Mouse (Mus musculus): Measurements from ENCODE around the gene Muc1. TPM values are rescaled to one million over a fixed set of nuclear protein-coding genes. Genes with fewer than 3 reads are reported as not detected.
A peak's percentile ranks its signal among the peaks of the same experiment; 100 is the strongest.

Gene Muc1
- polyA plus RNA-seq, 1 experiment from 2014 or later: 0.52 TPM

DNA sequence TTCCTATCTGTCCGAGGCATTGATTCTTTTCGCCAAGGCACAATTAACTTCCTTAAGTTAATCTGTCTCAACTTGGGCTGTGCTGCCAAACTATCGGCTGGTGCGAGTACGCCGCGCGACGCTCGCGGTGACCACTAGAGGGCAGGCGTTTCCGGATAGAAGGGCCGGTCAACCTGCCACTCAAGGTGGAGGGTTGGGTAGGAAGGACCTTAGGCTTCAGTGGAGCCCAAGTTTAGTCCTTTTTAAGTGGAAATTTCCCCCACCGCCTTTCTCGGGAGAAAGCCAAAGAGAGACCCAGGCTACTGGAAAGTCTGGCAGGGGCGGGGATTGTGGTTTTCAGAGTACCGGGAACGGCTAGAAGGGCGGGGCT, 692 bp upstream of the Muc1 start:
- H3K4me1 ChIP-seq (replicated peaks; ENCODE audit: control insufficient read depth, insufficient read depth, low read length): peaks cover 35% of the 10 kb centered on the region
- ATAC-seq (ENCODE audit: low FRiP score): no peak
- peak overlapping the region; percentile 18; the same call in 1 of the 2 replicates for H3K9ac ChIP-seq

DNA sequence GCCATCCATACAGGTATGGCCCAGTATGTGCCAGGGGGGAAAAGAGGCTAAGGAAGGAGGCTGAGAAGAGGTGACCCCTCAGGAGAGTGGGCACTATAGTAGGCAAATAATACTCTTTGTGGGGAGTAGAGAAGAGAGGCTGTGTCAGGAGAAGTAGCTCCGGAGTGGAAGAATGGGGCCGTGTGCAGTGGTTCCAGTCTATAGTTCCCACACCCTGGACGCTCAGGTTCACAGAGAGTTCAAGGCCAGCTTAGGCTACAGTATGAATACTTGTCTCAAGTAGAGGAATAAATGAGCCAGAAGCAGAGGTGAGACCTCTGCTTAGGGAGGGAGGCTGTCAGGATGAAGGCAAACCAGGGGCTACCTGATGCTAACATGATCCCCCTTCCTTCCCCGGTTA, 419 bp downstream of the Muc1 start:
- Histone ChIP-seq H3K27me3 (ENCODE audit: control insufficient read depth, insufficient read depth, low read length) (no peaks in the 10 kb centered on the region), H3K27ac (no peak overlapping the region), H3K36me3 (replicated peaks; ENCODE audit: control insufficient read depth, insufficient read depth) (peaks cover 14% of the 10 kb centered on the region), H3K4me1 (replicated peaks; ENCODE audit: control insufficient read depth, insufficient read depth, low read length) (peaks cover 31% of the 10 kb centered on the region), H3K9me3 (ENCODE audit: control insufficient read depth, low read length) (no peaks in the 10 kb centered on the region), H3K9ac (no peak overlapping the region), H3K4me2 (replicated peaks) (no peak overlapping the region), H3K4me3 (replicated peaks; ENCODE audit: low read length) (no peak overlapping the region)
- DNase-seq (ENCODE audit: low spot score) (no peak), ATAC-seq (ENCODE audit: low FRiP score) (no peak)
- WGBS: 59% methylated on average over 4 of the region's 4 CpGs

More for the DNA sequence above, 692 bp upstream of the Muc1 start:
- H3K36me3 ChIP-seq (replicated peaks; ENCODE audit: control insufficient read depth, insufficient read depth): peaks cover 3% of the 10 kb centered on the region; the same call in 1 of the 2 replicates
- H3K4me3 ChIP-seq (replicated peaks; ENCODE audit: low read length): peak overlapping the region; percentile 38
- peak overlapping the region; percentile 56 for H3K4me2 ChIP-seq (replicated peaks)
- no peaks in the 10 kb centered on the region for H3K9me3 ChIP-seq (ENCODE audit: control insufficient read depth, low read length)
- WGBS: under 1% methylated on average over 20 of the region's 20 CpGs
- peak; percentile 89 for DNase-seq (ENCODE audit: low spot score)
- no peaks in the 10 kb centered on the region for H3K27me3 ChIP-seq (ENCODE audit: control insufficient read depth, insufficient read depth, low read length)
- H3K27ac ChIP-seq: peak overlapping the region; percentile 51; the same call in 1 of the 2 replicates

DNA sequence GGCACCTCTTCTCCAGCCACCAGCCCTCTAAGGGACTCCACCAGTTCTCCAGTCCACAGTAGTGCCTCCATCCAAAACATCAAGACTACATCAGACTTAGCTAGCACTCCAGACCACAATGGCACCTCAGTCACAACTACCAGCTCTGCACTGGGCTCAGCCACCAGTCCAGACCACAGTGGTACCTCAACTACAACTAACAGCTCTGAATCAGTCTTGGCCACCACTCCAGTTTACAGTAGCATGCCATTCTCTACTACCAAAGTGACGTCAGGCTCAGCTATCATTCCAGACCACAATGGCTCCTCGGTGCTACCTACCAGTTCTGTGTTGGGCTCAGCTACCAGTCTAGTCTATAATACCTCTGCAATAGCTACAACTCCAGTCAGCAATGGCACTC, 1.7 kb downstream of the Muc1 start:
- DNase-seq (ENCODE audit: low spot score) (no peak), ATAC-seq (ENCODE audit: low FRiP score) (no peak)
- no peak overlapping the region for H3K27ac ChIP-seq
- H3K36me3 ChIP-seq (replicated peaks; ENCODE audit: control insufficient read depth, insufficient read depth): peaks cover 27% of the 10 kb centered on the region
- no peaks in the 10 kb centered on the region for H3K27me3 ChIP-seq (ENCODE audit: control insufficient read depth, insufficient read depth, low read length)
- no peak overlapping the region for H3K4me3 ChIP-seq (replicated peaks; ENCODE audit: low read length)
- H3K9me3 ChIP-seq (ENCODE audit: control insufficient read depth, low read length): no peaks in the 10 kb centered on the region
- WGBS: 92% methylated on average over 2 of the region's 2 CpGs
- H3K4me1 ChIP-seq (replicated peaks; ENCODE audit: control insufficient read depth, insufficient read depth, low read length): peaks cover 19% of the 10 kb centered on the region
- no peak overlapping the region for H3K9ac ChIP-seq
- H3K4me2 ChIP-seq (replicated peaks): no peak overlapping the region

DNA sequence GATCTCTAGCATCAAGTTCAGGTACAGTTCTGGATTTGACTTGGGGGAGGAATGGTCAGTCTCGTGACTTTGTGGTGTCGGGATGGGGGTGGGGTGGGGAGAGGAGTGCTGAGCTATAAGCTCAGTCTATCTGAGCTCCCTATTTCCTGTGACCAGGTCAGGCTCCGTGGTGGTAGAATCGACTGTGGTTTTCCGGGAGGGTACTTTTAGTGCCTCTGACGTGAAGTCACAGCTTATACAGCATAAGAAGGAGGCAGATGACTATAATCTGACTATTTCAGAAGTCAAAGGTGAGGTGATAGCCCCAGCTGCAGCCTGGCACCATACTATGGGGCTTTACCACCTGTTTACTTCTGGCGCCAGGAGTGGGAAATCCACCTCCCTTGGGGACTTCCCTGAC, 2.5 kb downstream of the Muc1 start:
- Histone ChIP-seq H3K9ac (no peak overlapping the region), H3K36me3 (replicated peaks; ENCODE audit: control insufficient read depth, insufficient read depth) (peaks cover 35% of the 10 kb centered on the region), H3K4me1 (replicated peaks; ENCODE audit: control insufficient read depth, insufficient read depth, low read length) (peaks cover 15% of the 10 kb centered on the region), H3K4me3 (replicated peaks; ENCODE audit: low read length) (no peak overlapping the region), H3K9me3 (ENCODE audit: control insufficient read depth, low read length) (no peaks in the 10 kb centered on the region), H3K27me3 (ENCODE audit: control insufficient read depth, insufficient read depth, low read length) (no peaks in the 10 kb centered on the region), H3K4me2 (replicated peaks) (no peak overlapping the region), H3K27ac (no peak overlapping the region)
- WGBS: 83% methylated on average over 7 of the region's 7 CpGs
- no peak for DNase-seq (ENCODE audit: low spot score)
- no peak for ATAC-seq (ENCODE audit: low FRiP score)

DNA sequence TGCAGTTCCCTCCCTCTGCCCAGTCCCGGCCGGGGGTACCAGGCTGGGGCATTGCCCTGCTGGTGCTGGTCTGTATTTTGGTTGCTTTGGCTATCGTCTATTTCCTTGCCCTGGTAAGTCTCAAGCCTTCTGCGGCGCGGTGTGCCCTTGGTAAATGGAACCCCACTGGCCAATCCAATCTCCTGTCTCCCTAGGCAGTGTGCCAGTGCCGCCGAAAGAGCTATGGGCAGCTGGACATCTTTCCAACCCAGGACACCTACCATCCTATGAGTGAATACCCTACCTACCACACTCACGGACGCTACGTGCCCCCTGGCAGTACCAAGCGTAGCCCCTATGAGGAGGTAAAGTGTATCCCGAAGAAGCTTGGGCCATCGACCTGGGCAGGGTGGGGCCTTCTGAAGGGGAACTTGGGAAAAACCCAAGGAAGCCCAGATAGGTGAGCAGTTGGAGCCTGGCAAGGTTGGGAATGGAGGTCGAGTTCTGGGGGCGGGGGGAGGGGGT, 3.0 kb downstream of the Muc1 start:
- 70% methylated on average over 16 of the region's 16 CpGs for WGBS
- H3K4me3 ChIP-seq (replicated peaks; ENCODE audit: low read length): no peak overlapping the region
- ATAC-seq (ENCODE audit: low FRiP score) (no peak), DNase-seq (ENCODE audit: low spot score) (no peak)
- H3K4me1 ChIP-seq (replicated peaks; ENCODE audit: control insufficient read depth, insufficient read depth, low read length): peaks cover 10% of the 10 kb centered on the region
- no peaks in the 10 kb centered on the region for H3K9me3 ChIP-seq (ENCODE audit: control insufficient read depth, low read length)
- H3K27me3 ChIP-seq (ENCODE audit: control insufficient read depth, insufficient read depth, low read length): no peaks in the 10 kb centered on the region
- H3K4me2 ChIP-seq (replicated peaks): no peak overlapping the region
- H3K36me3 ChIP-seq (replicated peaks; ENCODE audit: control insufficient read depth, insufficient read depth): peaks cover 40% of the 10 kb centered on the region
- no peak overlapping the region for H3K27ac ChIP-seq
- no peak overlapping the region for H3K9ac ChIP-seq

DNA sequence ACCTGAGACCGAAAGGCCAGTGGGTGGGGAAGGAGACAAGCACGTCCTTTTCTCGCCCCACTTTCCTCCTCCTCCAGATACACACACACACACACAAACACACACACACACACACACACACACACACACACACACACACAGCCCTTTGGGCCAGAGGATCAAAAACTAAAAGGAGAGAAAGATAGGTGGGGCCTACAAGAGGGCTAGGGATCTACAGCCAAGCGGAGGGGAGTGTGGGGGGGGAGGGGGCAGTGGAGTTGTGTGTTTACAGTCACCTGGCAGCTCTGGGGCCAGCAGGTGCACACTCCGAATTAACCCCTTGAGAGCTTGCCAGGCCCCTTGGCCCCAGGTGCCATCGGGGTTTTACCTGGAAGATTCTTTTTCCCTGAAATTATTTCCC, 3.8 kb downstream of the Muc1 start:
- DNase-seq (ENCODE audit: low spot score) (no peak), ATAC-seq (ENCODE audit: low FRiP score) (no peak)
- Histone ChIP-seq H3K9me3 (ENCODE audit: control insufficient read depth, low read length) (no peaks in the 10 kb centered on the region), H3K4me1 (replicated peaks; ENCODE audit: control insufficient read depth, insufficient read depth, low read length) (peaks cover 5% of the 10 kb centered on the region), H3K9ac (no peak overlapping the region), H3K4me2 (replicated peaks) (no peak overlapping the region), H3K4me3 (replicated peaks; ENCODE audit: low read length) (no peak overlapping the region), H3K27ac (no peak overlapping the region), H3K36me3 (replicated peaks; ENCODE audit: control insufficient read depth, insufficient read depth) (peaks cover 48% of the 10 kb centered on the region), H3K27me3 (ENCODE audit: control insufficient read depth, insufficient read depth, low read length) (no peaks in the 10 kb centered on the region)
- WGBS: 77% methylated on average over 6 of the region's 6 CpGs

DNA sequence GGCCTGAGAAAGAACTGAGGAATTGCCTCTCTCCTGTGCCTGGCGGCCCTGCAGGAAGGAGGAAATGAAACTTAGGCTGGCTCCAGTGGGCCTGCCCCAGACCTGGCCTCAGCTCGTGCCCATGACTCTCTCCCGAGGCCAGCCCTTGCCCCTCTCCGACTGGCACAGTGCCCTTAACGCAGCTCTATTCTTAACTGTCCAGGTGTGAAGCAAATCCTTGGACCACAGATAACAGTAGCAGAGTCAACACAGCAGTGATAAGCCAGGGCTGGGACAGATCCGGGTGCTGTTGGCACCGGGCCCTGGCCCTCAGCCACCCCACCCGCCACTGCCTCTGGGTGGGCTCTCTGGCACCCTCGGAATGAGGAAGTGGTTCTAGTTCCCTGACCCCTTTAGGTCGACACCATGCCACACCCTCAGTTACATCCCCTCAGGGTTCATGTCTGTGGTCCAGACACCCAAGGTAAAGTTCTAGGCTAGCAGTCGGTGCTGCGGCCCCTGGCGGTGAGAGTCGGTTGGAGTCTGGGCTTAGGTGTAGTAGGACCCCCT, 4.8 kb downstream of the Muc1 start:
- Histone ChIP-seq H3K4me3 (replicated peaks; ENCODE audit: low read length) (no peak overlapping the region), H3K27ac (no peak overlapping the region), H3K4me2 (replicated peaks) (no peak overlapping the region), H3K4me1 (replicated peaks; ENCODE audit: control insufficient read depth, insufficient read depth, low read length) (no peaks in the 10 kb centered on the region), H3K9ac (no peak overlapping the region), H3K9me3 (ENCODE audit: control insufficient read depth, low read length) (no peaks in the 10 kb centered on the region), H3K27me3 (ENCODE audit: control insufficient read depth, insufficient read depth, low read length) (no peaks in the 10 kb centered on the region), H3K36me3 (replicated peaks; ENCODE audit: control insufficient read depth, insufficient read depth) (peaks cover 58% of the 10 kb centered on the region)
- DNase-seq (ENCODE audit: low spot score) (no peak), ATAC-seq (ENCODE audit: low FRiP score) (no peak)
- WGBS: 85% methylated on average over 13 of the region's 14 CpGs

DNA sequence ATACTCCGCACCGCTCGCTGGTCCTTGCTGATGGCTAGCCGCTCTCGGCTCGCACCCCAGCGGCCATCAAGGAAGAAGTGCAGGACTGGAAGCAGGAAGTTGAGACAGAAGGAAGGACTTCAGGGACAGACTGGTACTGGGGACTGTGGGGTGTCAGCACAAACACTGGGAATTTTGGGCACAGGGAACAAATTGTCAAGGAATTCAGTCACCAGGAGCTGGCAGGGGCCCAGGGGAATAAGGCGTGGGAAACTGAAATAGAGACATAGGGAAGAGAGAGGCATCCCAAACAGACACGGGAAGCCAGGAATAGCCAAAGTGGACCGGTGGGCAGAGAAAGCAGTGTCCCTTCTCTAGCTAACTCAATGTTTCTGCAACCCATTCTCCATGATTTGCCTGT, 7.7 kb downstream of the Muc1 start:
- H3K4me1 ChIP-seq (replicated peaks; ENCODE audit: control insufficient read depth, insufficient read depth, low read length): no peaks in the 10 kb centered on the region
- H3K27ac ChIP-seq: no peak overlapping the region
- H3K9ac ChIP-seq: no peak overlapping the region
- H3K4me2 ChIP-seq (replicated peaks): no peak overlapping the region
- H3K9me3 ChIP-seq (ENCODE audit: control insufficient read depth, low read length): no peaks in the 10 kb centered on the region
- 87% methylated on average over 10 of the region's 10 CpGs for WGBS
- no peak overlapping the region for H3K4me3 ChIP-seq (replicated peaks; ENCODE audit: low read length)
- DNase-seq (ENCODE audit: low spot score) (no peak), ATAC-seq (ENCODE audit: low FRiP score) (no peak)
- H3K36me3 ChIP-seq (replicated peaks; ENCODE audit: control insufficient read depth, insufficient read depth): peaks cover 87% of the 10 kb centered on the region
- no peaks in the 10 kb centered on the region for H3K27me3 ChIP-seq (ENCODE audit: control insufficient read depth, insufficient read depth, low read length)

DNA sequence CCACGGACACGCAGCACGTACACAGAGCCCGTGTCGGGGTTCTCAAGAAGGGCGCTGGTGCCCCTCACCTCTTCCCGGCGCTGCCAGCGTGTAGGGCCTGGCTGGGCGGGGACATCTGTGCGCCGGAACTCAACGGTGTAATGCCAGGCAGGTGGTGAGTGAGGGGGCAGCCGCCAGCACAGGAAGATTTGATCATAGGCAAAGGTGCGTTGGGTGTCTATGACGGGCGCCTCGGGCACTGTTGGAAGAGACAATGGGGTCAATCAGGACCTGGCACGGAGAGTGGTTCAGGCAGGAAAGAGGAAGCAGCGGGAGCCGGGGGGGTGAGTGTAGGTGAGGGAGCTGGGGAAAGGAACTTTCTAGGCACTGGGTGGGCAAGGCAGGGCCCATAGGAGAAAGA, 8.8 kb downstream of the Muc1 start:
- Histone ChIP-seq H3K4me1 (replicated peaks; ENCODE audit: control insufficient read depth, insufficient read depth, low read length) (no peaks in the 10 kb centered on the region), H3K9me3 (ENCODE audit: control insufficient read depth, low read length) (no peaks in the 10 kb centered on the region), H3K9ac (no peak overlapping the region), H3K27me3 (ENCODE audit: control insufficient read depth, insufficient read depth, low read length) (no peaks in the 10 kb centered on the region), H3K27ac (no peak overlapping the region), H3K36me3 (replicated peaks; ENCODE audit: control insufficient read depth, insufficient read depth) (peaks cover 98% of the 10 kb centered on the region), H3K4me2 (replicated peaks) (no peak overlapping the region), H3K4me3 (replicated peaks; ENCODE audit: low read length) (no peak overlapping the region)
- 93% methylated on average over 21 of the region's 21 CpGs for WGBS
- ATAC-seq (ENCODE audit: low FRiP score) (no peak), DNase-seq (ENCODE audit: low spot score) (no peak)

DNA sequence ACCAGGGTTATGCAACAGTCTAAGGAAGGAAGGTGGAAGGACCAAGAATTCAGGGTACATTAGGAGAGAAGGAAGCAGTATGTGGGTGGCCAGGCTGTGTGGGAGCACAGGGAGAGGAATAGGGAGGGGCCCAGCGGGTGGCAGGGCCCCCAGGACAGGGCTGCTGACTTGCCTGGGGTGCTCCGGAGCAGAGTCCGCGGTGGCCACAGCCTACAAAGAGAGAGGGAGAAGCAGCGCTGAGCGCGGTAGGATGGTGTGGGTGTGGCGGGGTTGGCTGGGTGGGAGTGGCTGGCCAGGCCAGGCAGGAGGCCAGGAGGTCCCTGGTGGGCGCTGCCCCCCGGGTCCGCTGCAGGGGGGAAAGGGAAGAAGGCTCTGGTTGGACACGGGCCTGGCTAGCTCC, 9.6 kb downstream of the Muc1 start:
- Histone ChIP-seq H3K9ac (no peak overlapping the region), H3K4me1 (replicated peaks; ENCODE audit: control insufficient read depth, insufficient read depth, low read length) (peaks cover 6% of the 10 kb centered on the region), H3K4me3 (replicated peaks; ENCODE audit: low read length) (no peak overlapping the region), H3K9me3 (ENCODE audit: control insufficient read depth, low read length) (no peaks in the 10 kb centered on the region), H3K36me3 (replicated peaks; ENCODE audit: control insufficient read depth, insufficient read depth) (peaks cover 95% of the 10 kb centered on the region), H3K4me2 (replicated peaks) (no peak overlapping the region), H3K27ac (no peak overlapping the region), H3K27me3 (ENCODE audit: control insufficient read depth, insufficient read depth, low read length) (no peaks in the 10 kb centered on the region)
- no peak for ATAC-seq (ENCODE audit: low FRiP score)
- DNase-seq (ENCODE audit: low spot score): no peak
- WGBS: 75% methylated on average over 12 of the region's 12 CpGs

Data from hindbrain, embryonic 14.5 days (tissue).